Mouse (Mus musculus) embryonic facial prominence, embryonic 13.5 days (tissue): ENCODE measurements around the gene Lsmem1. TPM values are rescaled to one million over a fixed set of nuclear protein-coding genes. Genes with fewer than 3 reads are reported as not detected.

Source experiments
- ATAC-seq: fragments of 200-750 bp; cut with Nextera tagmentation; 2 replicates; pipeline ENCODE4 v1.8.0; 2017; ENCODE audit warnings: low read depth; ENCODE audit not compliant: insufficient number of reproducible peaks, insufficient read depth, low FRiP score, low TSS enrichment
- H3K27ac ChIP-seq: fragments of 300-500 bp; sonication (generic); 2 replicates; pipeline ENCODE4 v1.5.1; 2015; ENCODE audit warnings: moderate library complexity, mild to moderate bottlenecking, inconsistent platforms
- H3K27me3 ChIP-seq: fragments of 300-500 bp; sonication (generic); 2 replicates; pipeline ENCODE4 v1.6.1; 2015; ENCODE audit warnings: mild to moderate bottlenecking, inconsistent platforms
- H3K36me3 ChIP-seq: fragments of 300-500 bp; sonication (generic); 2 replicates; pipeline ENCODE4 v1.6.1; 2015; ENCODE audit warnings: mild to moderate bottlenecking, inconsistent platforms
- H3K4me1 ChIP-seq: fragments of 300-500 bp; sonication (generic); 2 replicates; pipeline ENCODE4 v1.6.1; 2015; ENCODE audit warnings: inconsistent platforms
- H3K4me2 ChIP-seq: fragments of 300-500 bp; sonication (generic); 2 replicates; pipeline ENCODE4 v1.6.1; 2015; ENCODE audit warnings: moderate library complexity, mild to moderate bottlenecking, inconsistent platforms
- H3K4me3 ChIP-seq: fragments of 300-500 bp; sonication (generic); 2 replicates; pipeline ENCODE4 v1.5.1; 2015; ENCODE audit warnings: mild to moderate bottlenecking, inconsistent platforms
- H3K9ac ChIP-seq: fragments of 300-500 bp; sonication (generic); 2 replicates; pipeline ENCODE4 v1.6.1; 2015; ENCODE audit warnings: mild to moderate bottlenecking, inconsistent platforms
- H3K9me3 ChIP-seq: fragments of 300-500 bp; sonication (generic); 2 replicates; pipeline ENCODE4 v1.6.1; 2016; ENCODE audit warnings: inconsistent platforms
- WGBS: fragments of 180-500 bp; shearing (Covaris S2); methylation state at CpG from one replicate; pipeline ENCODE4 v1.1.7; 2015; ENCODE audit warnings: mixed read lengths; 5-methylcytosine and 5-hydroxymethylcytosine counted together
- polyA plus RNA-seq: library from polyadenylated mRNA; unstranded; fragments of >200 nt; fragmentation: Nextera tagmentation; extraction: Ambion mirVana; gene quantifications from 2 replicates; pipeline ENCODE4 v1.2.1, GENCODE M21; 2015

The Lsmem1 gene
- polyA plus RNA-seq, 1 experiment from 2014 or later = not detected

- H3K9me3 ChIP-seq = no peaks in the 10 kb centered on the region
- WGBS = 97% methylated on average over 9 of the region's 9 CpGs
Measured at GRCm38 (mm10) chr12:40224171-40224880, 25.0 kb upstream of the Lsmem1 start.

GRCm38 (mm10) chr12:40223676-40224075 lies 24.4 kb upstream of the Lsmem1 start:
- Histone ChIP-seq H3K4me1 (peaks cover 16% of the 10 kb centered on the region), H3K9me3 (no peaks in the 10 kb centered on the region), H3K4me2 (peak overlapping the region; percentile 74), H3K4me3 (peak overlapping the region; percentile 98), H3K27me3 (no peaks in the 10 kb centered on the region), H3K9ac (peak overlapping the region; percentile 67), H3K27ac (peak overlapping the region; percentile 64; the same call in 1 of the 2 replicates), H3K36me3 (no peaks in the 10 kb centered on the region)
- WGBS = 59% methylated on average over 10 of the region's 10 CpGs
- no peak for ATAC-seq

More at GRCm38 (mm10) chr12:40224171-40224880, 25.0 kb upstream of the Lsmem1 start:
- H3K36me3 ChIP-seq = no peaks in the 10 kb centered on the region
- H3K27me3 ChIP-seq = no peaks in the 10 kb centered on the region
- ATAC-seq = no peak
- H3K4me2 ChIP-seq = no peak overlapping the region
- H3K9ac ChIP-seq = no peak overlapping the region
- H3K4me1 ChIP-seq = peaks cover 16% of the 10 kb centered on the region
- no peak overlapping the region for H3K4me3 ChIP-seq
- no peak overlapping the region for H3K27ac ChIP-seq

GRCm38 (mm10) chr12:40223082-40223619 lies 23.9 kb upstream of the Lsmem1 start:
- Histone ChIP-seq H3K9me3 (no peaks in the 10 kb centered on the region), H3K27ac (peak overlapping the region; percentile 94), H3K4me1 (peaks cover 16% of the 10 kb centered on the region), H3K27me3 (no peaks in the 10 kb centered on the region), H3K4me2 (peak overlapping the region; percentile 74), H3K4me3 (peak overlapping the region; percentile 98), H3K9ac (peak overlapping the region; percentile 93), H3K36me3 (no peaks in the 10 kb centered on the region)
- peak; percentile 99 for ATAC-seq
- under 1% methylated on average over 44 of the region's 47 CpGs for WGBS

GRCm38 (mm10) chr12:40222251-40223081 lies 23.2 kb upstream of the Lsmem1 start:
- peak; percentile 93 for ATAC-seq
- under 1% methylated on average over 81 of the region's 81 CpGs for WGBS
- Histone ChIP-seq H3K4me1 (peaks cover 16% of the 10 kb centered on the region), H3K4me2 (peak overlapping the region; percentile 74), H3K9me3 (no peaks in the 10 kb centered on the region), H3K4me3 (peak overlapping the region; percentile 98), H3K27me3 (no peaks in the 10 kb centered on the region), H3K36me3 (peaks cover 3% of the 10 kb centered on the region; the same call in 1 of the 2 replicates), H3K27ac (peak overlapping the region; percentile 94), H3K9ac (peak overlapping the region; percentile 93)

- peak overlapping the region; percentile 93 for H3K9ac ChIP-seq
- H3K4me3 ChIP-seq = peak overlapping the region; percentile 98
- H3K4me1 ChIP-seq = peaks cover 16% of the 10 kb centered on the region
- no peak for ATAC-seq
- 14% methylated on average over 5 of the region's 5 CpGs for WGBS
- H3K36me3 ChIP-seq = peaks cover 7% of the 10 kb centered on the region
- no peak overlapping the region; the same call in 1 of the 2 replicates for H3K27ac ChIP-seq
- H3K27me3 ChIP-seq = no peaks in the 10 kb centered on the region
- no peaks in the 10 kb centered on the region for H3K9me3 ChIP-seq
- H3K4me2 ChIP-seq = peak overlapping the region; percentile 74
Measured at GRCm38 (mm10) chr12:40221611-40222010, 22.3 kb upstream of the Lsmem1 start.

GRCm38 (mm10) chr12:40220896-40221295 lies 21.6 kb upstream of the Lsmem1 start:
- H3K4me2 ChIP-seq = peak overlapping the region; percentile 74
- no peak overlapping the region; the same call in 1 of the 2 replicates for H3K9ac ChIP-seq
- H3K4me3 ChIP-seq = peak overlapping the region; percentile 98
- ATAC-seq = no peak
- no peaks in the 10 kb centered on the region for H3K27me3 ChIP-seq
- peaks cover 16% of the 10 kb centered on the region for H3K4me1 ChIP-seq
- WGBS = 11% methylated on average over 3 of the region's 3 CpGs
- no peaks in the 10 kb centered on the region for H3K9me3 ChIP-seq
- H3K36me3 ChIP-seq = peaks cover 15% of the 10 kb centered on the region
- no peak overlapping the region for H3K27ac ChIP-seq

- Histone ChIP-seq H3K4me2 (peak overlapping the region; percentile 74), H3K9me3 (no peaks in the 10 kb centered on the region), H3K9ac (peak overlapping the region; percentile 7; the same call in 1 of the 2 replicates), H3K36me3 (peaks cover 23% of the 10 kb centered on the region), H3K4me3 (peak overlapping the region; percentile 98), H3K27me3 (no peaks in the 10 kb centered on the region), H3K4me1 (peaks cover 16% of the 10 kb centered on the region), H3K27ac (no peak overlapping the region)
- WGBS = 49% methylated on average over 3 of the region's 3 CpGs
- no peak for ATAC-seq
Measured at GRCm38 (mm10) chr12:40220001-40220570, 20.8 kb upstream of the Lsmem1 start.

- WGBS = 75% methylated on average over 2 of the region's 2 CpGs
- Histone ChIP-seq H3K27ac (no peak overlapping the region), H3K4me2 (no peak overlapping the region), H3K27me3 (no peaks in the 10 kb centered on the region), H3K4me1 (peaks cover 16% of the 10 kb centered on the region), H3K9me3 (no peaks in the 10 kb centered on the region), H3K9ac (no peak overlapping the region), H3K36me3 (peaks cover 39% of the 10 kb centered on the region), H3K4me3 (no peak overlapping the region)
- no peak for ATAC-seq
Measured at GRCm38 (mm10) chr12:40218430-40218945, 19.2 kb upstream of the Lsmem1 start.

- Histone ChIP-seq H3K4me2 (no peak overlapping the region), H3K36me3 (peaks cover 46% of the 10 kb centered on the region), H3K4me1 (peaks cover 16% of the 10 kb centered on the region), H3K27ac (no peak overlapping the region), H3K4me3 (no peak overlapping the region), H3K27me3 (no peaks in the 10 kb centered on the region), H3K9me3 (no peaks in the 10 kb centered on the region), H3K9ac (no peak overlapping the region)
- no peak for ATAC-seq
- WGBS = 66% methylated on average over 2 of the region's 2 CpGs
Measured at GRCm38 (mm10) chr12:40217776-40218175, 18.5 kb upstream of the Lsmem1 start.

- Histone ChIP-seq H3K9me3 (no peaks in the 10 kb centered on the region), H3K9ac (no peak overlapping the region), H3K27me3 (no peaks in the 10 kb centered on the region), H3K4me1 (peaks cover 7% of the 10 kb centered on the region), H3K36me3 (peaks cover 67% of the 10 kb centered on the region), H3K4me3 (no peak overlapping the region), H3K4me2 (no peak overlapping the region), H3K27ac (no peak overlapping the region)
- ATAC-seq = no peak
- 92% methylated on average over 15 of the region's 15 CpGs for WGBS
Measured at GRCm38 (mm10) chr12:40214888-40215876, 15.9 kb upstream of the Lsmem1 start.
